Mouse (Mus musculus): ENCODE data around the gene Arg2.

Gene Arg2

DNA sequence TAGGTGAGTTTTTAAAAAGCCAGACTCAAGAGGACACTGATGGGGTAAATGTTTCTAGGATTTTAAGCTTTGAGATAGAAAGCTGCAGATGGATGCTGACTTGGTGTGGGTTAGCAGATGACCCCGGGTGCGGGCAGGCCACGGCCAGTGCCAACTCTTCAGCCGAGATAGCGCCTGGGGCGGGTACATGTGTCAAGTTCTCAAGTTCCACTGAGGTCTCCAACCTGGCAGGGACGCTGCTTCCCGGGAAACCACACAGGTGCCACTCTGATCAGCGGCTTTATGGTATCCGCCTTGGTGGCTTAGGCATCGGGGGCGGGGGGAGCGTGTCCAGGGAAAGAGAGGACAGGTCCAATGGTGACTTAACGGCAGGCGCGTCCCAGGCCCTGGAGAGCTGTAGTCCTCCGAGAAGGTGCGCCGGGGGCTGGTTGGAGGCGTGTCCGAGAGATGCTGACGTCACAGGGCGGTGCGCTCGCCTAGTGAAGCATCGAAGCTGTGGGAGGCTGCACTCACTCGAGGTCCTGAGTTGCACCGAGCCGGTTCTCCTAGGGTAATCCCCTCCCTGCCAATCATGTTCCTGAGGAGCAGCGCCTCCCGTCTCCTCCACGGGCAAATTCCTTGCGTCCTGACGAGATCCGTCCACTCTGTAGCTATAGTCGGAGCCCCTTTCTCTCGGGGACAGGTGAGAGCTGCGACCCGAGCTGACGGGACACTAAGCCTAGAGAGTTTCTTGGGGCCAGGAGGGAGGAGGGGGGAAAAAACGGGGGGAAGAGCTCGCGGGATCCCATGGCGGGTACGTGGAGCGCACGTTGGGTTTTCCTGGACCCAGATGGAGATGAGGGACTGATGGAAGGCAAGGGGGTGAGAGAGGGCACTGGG is at the start of gene Arg2:
Arg2 (plus strand) TSS at position 479 of the 879 bp plus-strand sequence.
- peak; percentile 88 for DNase-seq

DNA sequence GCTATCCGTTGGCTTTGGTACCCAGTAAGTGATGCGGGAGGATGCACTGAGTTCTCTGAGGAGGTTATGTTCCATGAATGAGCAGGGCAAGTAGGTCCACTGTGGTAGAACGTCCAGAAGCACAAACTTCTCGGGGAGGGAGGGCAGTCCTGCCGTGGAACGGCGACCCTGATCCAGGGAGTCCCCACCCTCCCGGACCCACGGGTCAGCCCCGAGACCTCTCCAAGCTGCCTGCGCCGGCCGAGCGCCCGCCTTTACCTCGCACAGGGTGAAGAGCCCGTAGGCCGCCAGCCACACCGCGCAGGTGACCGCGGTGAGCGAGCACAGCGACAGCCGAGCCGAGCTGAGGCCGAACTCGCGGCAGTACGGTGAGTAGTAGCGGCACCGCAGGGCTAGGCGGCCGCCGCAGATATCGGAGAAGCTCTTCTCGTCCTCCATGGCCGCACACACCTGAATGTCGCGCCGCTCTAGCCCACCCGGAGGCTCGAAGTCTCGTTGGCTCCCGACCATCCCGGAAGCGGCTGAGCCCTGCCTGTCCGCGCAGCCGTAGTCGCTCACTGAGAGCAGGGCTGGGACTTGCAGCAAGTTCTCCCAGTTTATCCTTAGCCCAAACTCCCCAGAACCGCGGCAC is 41.3 kb upstream of the Arg2 start, which contains the start of gene Pigh:
Pigh (minus strand) TSS at position 470 of the 631 bp plus-strand sequence.
- peak; percentile 91 for DNase-seq

DNA sequence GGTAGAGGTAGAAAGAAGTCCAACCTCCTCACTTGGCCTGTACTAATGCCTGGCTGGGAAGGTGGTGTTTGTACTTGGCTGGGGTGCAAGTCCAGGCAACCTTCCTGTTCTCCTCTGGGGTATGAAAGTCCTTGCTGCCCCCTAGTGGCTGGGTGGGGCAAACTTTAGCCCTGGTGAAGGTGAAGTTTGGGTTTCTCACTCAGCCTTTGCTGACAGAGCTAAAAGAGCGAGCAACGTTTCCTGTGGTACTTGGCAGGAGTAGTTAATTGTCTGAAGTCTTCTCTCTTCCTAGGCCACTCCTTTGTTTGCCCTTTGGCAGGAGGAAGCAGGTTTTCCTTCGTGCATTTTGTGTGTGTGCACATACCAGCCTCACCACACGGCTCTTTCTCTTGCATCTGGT is 38.0 kb upstream of the Arg2 start:
- DNase-seq, result peak; percentile 71

DNA sequence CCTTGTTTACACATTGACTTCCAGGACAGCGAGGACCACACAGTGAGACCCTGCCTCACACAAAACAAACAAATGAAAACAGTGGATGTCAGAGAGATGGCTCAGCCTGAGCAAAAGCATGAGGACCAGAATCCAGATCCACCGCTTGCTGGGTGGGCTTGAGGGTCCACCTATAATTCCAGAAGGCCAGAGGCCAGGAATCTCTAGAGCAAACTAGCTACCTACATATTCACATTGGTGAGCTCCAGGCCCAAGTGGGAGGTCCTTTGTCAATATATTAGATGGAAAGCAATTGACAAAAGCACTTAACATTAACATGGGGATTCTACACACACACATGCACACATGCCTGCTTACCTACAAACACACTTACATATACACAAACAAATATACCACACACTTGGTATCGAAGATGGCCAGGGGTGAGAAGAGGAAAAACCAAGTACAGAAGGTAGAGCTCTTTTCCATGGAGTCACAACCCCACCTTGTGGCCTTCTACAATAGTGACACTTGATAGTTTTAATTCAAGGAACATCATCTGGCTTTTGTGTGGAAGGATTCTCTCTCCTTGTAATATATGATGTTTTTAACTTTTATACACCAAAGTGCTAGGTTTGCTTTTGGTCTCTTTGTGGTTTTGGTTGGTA is 33.3 kb upstream of the Arg2 start:
- DNase-seq, result peak; percentile 42

DNA sequence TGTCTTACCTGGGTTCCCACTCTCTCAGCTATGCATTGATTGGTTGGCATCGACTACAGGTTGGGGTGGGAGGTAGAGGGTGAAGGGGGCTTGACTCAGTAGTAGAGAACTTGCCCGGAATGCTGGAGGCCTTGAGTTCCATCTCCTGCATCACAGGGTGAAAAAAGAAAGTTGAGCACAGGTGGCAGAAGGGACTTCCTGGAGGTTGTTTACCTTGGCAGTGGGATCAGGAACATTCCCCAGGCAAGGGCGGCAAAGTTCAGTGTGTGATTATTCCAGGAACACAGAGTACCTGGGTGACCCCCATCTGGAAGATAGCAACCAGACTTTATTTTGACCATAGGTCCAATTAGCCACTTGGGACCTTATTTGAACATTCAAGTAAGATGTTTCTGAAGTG is 26.8 kb upstream of the Arg2 start:
- peak; percentile 73 for DNase-seq

DNA sequence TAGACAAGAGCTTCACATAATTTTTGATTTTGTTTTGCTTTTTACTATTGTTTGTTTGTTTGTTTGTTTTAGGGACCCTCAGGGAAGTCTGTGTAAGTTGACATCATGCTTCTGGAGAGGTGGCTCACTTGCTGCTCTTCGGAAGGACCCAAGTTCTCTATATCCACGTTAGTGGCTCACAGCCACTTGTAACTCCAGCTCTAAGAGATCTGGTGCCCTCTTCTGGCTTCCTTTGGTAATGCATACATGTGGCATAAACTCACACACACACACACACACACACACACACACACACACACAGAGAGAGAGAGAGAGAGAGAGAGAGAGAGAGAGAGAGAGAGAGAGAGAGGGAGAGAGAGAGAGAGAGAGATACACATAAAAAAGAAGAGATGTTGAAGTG is 26.0 kb upstream of the Arg2 start:
- no peak for DNase-seq

DNA sequence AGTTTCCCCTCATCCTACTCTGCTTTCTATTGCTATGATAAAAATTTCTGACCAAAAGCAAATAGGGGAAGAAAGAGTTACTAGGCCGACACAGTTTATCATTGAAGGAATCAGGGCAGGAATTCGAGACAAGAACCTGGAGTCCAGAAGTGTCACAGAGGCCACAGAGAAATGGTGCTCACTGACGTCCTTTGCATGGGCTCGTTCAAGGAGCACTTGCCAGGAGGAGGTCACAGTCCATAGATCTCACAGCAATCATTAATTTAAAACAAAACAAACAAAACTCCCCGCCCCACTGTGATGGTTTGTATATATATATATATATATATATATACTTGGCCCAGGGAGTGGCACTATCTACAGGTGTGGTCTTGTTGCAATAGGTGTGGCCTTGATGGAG is 25.3 kb upstream of the Arg2 start:
- peak; percentile 55 for DNase-seq

DNA sequence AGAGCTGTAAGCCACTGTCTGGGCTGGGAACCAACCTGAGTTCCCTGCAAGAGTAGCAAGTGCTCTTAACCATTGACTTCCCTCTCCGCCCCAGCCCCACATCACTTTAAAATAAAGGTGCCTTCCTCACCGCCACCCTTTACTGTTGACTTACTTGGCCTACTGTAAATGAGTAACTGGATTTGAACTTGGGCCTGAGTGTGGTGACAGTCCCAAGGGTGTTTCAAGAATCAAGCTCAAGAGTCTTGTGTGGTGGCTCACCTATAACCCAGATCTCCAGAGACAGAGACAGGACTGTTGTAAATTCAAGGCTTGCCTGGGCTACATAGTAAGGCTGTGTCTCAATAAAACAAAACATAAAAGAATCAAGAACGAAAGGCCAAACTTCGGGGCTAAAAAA is 11.6 kb upstream of the Arg2 start:
- DNase-seq, result peak; percentile 20

DNA sequence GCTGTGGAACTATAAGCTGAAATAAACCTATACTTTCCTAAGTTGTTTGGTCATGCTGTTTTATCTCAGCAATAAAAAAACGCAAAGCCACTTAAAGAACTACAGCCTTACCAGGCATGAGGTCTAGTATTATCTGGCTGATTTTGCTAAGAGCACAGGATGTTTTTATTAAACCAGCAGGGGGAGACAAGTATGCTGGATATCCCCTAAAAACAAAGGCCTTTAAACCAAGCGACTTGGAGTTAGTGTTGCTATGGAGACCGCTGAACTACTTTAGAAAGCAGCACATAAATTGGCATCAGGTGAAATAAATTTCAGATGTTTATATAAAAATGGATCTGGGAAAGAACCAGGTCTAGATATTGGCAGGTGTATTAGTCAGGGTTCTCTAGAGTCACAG is 7.8 kb upstream of the Arg2 start:
- peak; percentile 23 for DNase-seq

DNA sequence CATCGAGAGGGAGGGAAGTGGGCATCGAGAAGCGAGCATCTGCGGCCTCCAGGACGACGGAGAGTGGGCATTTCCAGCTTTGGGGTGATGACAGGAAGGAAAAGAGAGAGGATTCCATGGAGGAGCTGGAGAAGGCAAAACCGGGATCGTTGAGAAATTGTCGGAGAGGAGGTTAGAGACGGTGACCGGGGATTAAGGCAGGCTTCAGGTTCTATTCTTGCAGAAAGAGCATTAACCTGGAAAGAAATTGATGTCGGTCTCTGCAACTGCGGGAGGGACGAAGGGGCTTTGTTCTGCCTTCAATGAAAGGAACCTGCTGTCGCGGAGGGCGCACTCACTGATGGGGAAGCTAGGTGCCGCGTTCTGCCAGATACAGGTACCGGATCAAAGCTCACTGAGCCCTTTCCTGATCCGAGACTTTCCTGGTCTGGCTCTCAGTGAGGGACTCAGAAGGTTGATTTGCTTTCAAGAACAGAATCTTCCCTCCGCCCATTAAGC is 650 bp downstream of the Arg2 start:
- DNase-seq, result no peak

DNA sequence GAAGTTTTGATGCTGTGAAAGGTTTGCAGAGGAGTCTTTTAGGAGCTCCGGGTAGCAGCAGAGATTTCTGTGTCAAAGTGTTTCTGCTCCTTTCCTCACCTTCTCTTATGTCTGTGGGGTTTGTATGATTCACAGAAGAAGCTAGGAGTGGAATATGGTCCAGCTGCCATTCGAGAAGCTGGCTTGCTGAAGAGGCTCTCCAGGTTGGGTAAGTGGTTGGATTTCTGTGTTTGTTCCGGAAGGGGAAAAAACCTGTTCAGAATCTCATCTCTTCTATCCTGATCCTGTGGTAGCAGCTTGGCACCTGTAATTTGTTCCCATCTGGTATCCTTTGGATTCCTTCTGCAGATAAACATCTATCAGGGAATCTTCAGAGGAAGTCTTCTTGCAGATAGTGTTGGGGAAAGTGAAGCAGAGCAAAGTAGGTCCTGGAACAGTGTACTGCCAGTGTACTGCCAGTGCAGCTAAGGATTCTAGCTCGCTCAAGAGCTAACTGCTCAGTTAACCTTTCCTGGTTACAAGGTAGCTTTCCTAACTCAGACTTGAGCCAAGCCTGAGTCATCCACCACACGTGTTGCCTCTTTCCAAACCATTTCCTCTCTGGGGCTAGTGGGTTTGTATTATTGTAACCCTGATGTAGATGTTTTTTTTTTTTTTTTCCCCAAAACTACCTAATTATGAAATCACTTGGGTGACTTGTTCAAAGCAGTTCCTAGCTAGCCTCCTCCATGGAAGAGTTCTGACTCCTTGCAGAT is 1.3 kb downstream of the Arg2 start:
- DNase-seq, result no peak

DNA sequence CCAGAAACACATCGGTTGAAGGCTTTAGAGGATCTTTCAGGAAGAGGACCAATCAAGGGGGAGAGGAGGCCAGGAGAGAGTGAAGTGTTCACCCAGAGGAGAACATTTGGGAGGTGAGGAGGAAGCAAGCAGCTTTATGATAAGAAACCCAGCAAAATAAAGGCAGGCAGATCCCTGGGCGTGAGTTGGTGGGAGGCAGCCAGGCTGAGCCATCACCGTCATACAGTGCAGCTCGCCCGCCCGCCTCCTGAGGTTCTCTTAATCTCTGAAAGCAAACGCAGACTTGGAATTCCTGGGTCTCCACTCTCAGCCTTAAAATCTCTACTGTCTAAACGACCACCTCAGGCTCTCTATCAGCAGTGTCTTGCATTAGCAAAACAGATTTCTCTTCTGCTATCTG is 4.1 kb downstream of the Arg2 start:
- no peak for DNase-seq

DNA sequence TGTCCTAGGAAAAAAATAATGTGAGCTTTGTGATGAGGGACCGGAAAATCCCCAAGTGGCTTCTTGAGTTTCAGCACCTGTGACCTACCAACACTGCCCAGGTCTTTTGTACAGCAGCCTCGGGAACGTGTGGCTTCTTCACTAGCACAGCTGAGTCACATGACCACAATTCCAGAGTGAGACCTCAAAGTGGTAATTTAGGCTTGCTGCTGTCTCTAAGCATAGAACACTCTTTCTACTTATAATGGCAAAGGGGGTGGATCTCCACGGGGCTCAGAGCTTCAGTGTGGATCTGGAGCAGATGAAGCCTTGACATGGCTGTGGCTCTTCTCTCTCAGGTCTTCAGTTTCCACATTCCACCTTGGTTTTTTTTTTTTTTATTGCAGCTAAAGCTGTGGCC is 4.5 kb downstream of the Arg2 start:
- DNase-seq, result peak; percentile 14

DNA sequence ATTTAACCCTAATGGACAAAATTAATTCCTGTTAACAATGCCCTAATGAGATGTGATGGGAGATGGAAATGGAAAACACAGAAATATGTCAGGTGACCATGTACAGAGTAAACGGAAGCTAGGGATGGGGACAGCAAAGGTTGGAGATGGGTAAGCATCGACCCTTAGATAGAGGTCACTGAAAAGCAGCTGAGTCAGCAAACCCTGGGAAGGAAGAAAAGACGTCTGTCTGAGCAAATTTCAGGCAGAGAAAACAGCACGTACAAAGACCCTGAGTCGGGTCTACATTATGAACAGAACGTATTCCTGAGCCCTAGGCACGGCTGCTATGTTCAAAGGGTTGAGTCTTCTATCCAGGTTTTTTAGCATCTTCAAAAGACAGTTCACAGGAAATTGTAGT is 6.4 kb downstream of the Arg2 start:
- no peak for DNase-seq

DNA sequence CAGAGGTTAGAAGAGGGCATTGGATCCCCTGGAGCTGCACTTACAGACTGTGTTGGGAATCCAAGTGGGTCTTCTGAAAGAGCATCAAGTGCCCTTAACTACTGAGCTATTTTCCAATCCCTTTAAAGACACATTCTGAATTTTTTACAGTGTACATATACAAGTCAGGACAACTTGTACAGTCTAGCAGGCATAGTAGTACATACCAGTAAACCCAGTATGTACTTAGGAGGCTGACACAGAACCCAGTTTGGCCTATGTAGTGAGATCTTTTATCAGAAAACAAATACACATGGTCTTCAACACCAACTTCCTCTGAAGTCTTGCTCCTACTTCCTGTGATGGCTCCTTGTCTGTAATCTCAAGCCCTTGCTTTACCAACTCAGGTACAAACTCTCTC is 8.4 kb downstream of the Arg2 start:
- no peak for DNase-seq

DNA sequence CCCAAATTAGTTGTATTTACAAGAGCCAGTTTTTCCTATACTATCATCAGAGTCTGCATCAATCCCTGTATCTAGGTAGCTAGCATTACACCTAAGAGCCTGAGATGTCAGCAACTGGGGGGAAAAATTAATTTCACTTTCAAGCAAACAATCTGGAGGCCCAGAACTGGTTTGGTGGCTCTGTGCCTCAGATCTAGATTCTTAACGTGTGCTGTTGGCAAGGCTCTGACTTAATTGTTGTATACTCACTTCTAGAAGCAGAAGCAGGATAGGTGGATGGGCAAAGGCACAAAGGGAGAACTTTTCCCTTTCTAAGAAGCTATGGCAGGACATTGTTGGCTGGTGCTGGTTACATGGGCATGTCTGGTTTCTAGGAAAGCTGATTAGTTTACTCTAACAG is 8.8 kb downstream of the Arg2 start:
- DNase-seq, result no peak

DNA sequence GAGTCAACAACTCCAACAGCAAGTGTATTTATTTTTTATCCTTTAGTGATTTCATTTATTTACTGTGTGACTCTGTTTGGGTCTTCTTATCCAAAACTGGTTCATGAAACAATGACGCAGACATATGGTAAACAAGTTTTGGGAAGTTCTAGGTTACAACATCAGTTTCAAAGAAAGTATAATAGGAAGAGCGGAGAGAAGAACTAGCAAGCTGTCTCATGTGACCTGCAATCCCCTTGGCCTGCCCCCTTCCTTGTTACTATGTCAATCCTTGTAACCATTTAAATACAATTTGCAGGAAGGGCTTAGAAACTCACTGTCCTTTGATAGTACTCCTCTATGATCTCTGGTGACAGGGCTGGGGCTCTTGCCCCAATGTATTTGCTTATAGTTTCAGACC is 10.2 kb downstream of the Arg2 start:
- DNase-seq, result no peak

DNA sequence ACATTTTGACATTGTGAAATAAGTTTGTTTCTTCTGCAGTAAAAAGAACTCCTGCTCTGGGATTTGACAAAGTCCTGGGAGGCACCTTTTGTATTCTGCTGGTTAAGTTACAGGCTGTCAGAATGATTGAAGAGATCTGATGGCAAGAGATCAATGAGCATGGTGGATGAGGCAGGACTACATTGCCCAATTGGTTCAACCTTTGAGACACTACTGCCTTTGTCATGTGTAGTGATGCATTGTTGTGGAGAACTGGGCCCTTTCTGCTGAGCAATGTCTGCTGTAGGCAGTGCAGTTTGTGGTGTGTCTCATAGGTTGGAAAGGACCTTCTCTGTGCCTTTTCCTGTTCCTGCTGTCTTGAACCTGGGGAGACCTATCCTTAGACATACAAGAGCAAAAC is 10.8 kb downstream of the Arg2 start:
- no peak for DNase-seq

DNA sequence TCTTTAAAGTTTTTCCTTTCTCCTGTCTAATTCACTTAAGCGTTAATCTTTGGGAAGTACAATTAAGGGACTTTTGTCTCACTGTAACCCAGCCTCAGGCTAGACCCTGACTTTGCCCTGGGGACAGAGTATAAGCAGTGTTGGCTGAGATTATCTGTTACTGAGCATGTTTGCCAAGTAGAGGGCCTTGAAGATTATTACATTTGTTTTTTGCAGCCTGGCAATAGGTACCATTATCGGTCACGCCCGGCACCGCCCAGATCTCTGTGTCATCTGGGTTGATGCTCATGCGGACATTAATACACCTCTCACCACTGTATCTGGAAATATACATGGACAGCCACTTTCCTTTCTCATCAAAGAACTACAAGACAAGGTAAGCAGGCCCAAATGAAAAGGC is 19.1 kb downstream of the Arg2 start:
- no peak for DNase-seq

DNA sequence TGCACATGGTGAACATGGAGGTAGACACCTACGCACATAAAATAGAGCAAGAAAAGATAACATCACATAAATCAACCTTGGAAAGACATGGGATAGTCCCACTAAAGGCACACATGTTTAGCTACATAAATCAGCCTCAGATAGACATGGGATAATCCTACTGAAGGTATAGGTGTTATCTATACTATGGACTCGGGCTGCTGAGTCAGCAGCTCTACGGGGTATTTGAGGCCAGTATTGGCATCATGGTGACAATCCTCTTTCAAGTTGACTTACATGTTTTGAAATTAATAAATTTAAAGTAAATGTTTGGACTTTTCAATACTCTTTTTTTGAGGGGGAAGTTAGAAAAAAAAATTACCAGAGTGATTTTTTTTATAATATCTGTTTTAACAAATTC is 32.3 kb downstream of the Arg2 start:
- no peak for DNase-seq

DNA sequence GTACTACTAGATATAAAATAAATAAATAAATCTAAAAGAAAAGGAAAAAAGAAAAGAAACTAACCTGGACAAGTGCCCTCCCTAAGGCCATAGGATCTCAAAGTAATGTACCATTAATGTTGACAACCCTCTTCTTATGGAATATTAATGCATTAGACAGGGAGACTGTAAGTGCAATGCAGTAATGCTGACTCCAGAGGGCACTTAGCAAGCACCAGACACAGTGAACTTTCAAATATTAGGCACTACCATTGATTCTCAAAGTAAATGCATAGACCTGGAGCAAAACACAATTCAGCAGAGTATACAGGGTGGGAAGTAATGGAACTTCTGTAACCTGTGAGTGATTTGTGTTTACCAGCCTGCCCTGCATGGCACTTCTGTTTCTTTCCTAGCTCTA is 38.6 kb downstream of the Arg2 start:
- no peak for DNase-seq

DNA sequence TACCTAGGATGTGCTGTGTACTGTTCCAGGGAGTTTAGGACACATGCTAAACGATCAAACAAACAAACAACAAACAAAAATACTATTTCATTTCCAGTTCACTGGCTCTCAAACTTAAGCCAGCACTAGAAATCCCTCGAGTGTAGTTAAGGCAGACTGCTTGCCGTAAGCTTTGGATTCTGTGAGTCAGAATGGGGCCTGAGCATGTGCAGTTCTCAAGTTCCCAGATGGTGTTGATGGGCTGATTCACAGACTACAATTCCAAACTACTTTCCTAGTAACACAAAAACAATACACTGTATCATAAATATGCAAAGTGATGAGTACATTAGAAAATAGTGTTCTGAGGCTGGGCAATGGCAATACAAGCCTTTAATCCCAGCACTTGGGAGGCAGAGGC is 39.8 kb downstream of the Arg2 start:
- no peak for DNase-seq

Measured in kidney, postnatal 14 days (tissue).